Mouse (Mus musculus): ENCODE measurements around the gene Notch1. TPM values are rescaled to one million over a fixed set of nuclear protein-coding genes. Genes with fewer than 3 reads are reported as not detected.

Gene Notch1
- 2.4 and 3.3 TPM in 2 replicates for polyA plus RNA-seq (2012; rRNA removed)

DNA sequence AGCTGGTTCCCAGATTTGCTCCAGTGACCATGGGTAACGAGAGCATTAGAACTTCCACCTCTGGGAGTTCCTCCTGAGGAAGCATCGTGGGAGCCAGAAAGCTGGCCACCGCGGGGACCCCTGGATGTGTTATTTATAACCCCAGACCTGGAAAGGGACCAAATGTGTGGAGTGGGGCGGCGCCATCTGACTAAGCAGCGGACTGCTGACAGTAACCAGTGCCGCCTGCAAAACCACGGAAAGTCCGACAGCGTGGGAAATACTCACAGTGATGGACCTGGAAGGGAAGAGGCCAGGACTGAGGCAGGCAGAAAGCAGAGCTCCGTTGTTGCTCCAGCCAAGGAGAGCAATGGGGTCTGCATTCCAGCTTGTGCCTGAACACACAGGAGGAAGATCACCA is at the start of gene Notch1:
Notch1 (minus strand) TSS at position 389 of the 400 bp plus-strand sequence.

DNA sequence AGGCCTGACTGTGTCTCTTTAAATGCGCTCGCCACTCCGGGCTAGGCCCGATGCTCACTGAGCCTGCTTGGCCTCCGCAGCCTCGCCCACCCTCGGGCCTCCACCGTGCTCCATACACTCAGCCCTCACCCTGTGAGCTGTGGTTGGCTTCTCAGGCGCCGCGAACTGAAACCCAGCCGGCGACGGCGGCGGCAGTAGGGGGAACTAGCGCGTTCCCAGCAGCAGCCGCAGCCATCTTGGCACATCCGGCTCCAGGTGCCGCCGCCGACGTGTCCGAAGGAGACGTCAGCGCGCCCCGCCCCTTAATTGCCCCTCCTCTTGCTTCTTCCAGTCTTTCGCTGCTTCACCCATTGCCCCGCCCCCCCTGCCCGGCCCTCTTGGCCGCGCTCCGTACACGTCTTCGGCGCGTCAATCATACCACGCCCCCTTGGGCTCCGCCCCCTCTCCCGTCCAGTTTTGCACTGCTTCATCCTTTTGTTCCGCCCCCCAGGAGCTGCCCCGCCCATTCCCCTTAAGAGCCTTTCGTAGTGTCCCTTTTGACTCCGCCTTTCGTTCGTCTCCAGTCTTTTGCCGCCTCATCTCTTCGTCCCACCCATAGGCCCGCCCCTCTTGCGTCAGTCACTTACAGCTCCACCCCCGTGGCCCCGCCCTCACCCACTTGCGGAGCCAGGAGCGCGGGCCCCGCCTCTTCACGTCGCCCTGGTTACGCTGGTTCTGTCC is 71.4 kb downstream of the Notch1 start, which contains the start of gene Sec16a:
Sec16a (minus strand) TSS at position 271 of the 720 bp plus-strand sequence.

DNA sequence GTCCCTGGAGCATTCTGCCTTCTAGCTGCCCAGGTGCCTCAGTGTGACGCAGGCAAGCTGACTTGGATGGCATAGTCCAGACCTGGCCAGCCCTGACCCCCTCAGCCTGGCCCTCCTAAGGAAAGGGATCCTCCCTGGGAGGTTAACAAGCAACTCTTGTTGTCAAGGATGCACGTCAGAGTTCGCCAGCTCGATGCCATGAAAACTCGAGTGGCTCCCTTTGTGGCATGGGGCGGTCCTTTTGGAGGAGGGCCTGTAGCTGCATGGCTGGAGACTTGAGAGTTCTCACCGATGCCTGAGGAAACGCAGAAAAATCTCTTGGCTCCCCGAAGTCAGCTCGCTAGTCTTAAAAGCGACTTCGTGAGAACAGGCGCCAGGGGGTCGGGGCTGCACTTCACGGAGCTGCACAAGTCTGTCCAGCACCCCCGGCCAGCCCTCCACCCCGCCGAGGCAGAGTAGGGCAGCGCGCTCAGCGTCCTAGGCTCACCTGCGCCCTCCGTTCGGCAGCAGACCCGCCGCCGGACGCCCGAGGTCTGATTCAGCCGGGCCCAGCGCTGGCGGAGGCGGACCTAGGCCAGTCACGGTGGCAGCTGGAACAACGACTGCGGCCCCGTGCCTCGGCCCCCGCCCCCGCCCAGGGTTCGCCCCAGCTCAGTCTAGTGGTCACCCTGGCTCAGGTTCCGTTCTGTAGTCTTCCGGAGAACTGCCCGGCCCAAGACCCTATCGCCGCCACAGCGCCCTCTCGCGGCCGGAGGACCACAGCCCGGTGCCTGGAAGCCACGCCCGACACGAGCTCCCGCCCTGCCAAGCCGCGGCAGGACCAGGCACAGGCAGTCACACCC is 107.7 kb downstream of the Notch1 start, which contains the start of gene Inpp5e:
Inpp5e (minus strand) TSS at position 689 of the 842 bp plus-strand sequence.

Other genes starting within 250 kb of the Notch1 start
- gene Ccdc187, start 222.1 kb downstream of the Notch1 start, polyA plus RNA-seq (2012; rRNA removed) = 0.06 and 0.08 TPM in 2 replicates
- 2.7 and 3.2 TPM in 2 replicates for gene Gpsm1, start 201.1 kb downstream of the Notch1 start, polyA plus RNA-seq (2012; rRNA removed)
- 7.0 and 7.3 TPM in 2 replicates for gene Dnlz, start 164.6 kb downstream of the Notch1 start, polyA plus RNA-seq (2012; rRNA removed)
- gene Card9, start 155.7 kb downstream of the Notch1 start, polyA plus RNA-seq (2012; rRNA removed) = 9.9 and 14.2 TPM in 2 replicates
- gene Snapc4, start 136.0 kb downstream of the Notch1 start, polyA plus RNA-seq (2012; rRNA removed) = 9.1 and 9.5 TPM in 2 replicates
- 33.9 and 35.0 TPM in 2 replicates for gene Entr1, start 127.3 kb downstream of the Notch1 start, polyA plus RNA-seq (2012; rRNA removed)
- gene Pmpca, start 127.3 kb downstream of the Notch1 start, polyA plus RNA-seq (2012; rRNA removed) = 33.4 and 35.6 TPM in 2 replicates
- gene Inpp5e, start 107.5 kb downstream of the Notch1 start, polyA plus RNA-seq (2012; rRNA removed) = 6.1 and 7.1 TPM in 2 replicates
- gene Sec16a, start 71.4 kb downstream of the Notch1 start, polyA plus RNA-seq (2012; rRNA removed) = 16.5 and 19.2 TPM in 2 replicates
- 98.2 and 103 TPM in 2 replicates for gene Egfl7, start 63.4 kb upstream of the Notch1 start, polyA plus RNA-seq (2012; rRNA removed)
- gene Gm20532, start 70.0 kb upstream of the Notch1 start, polyA plus RNA-seq (2012; rRNA removed) = not detected in 2 replicates
- gene Agpat2, start 87.8 kb upstream of the Notch1 start, polyA plus RNA-seq (2012; rRNA removed) = 113 and 116 TPM in 2 replicates
- 0.87 and 1.0 TPM in 2 replicates for gene Fam69b, start 111.8 kb upstream of the Notch1 start, polyA plus RNA-seq (2012; rRNA removed)
- gene Lcn4, start 154.6 kb upstream of the Notch1 start, polyA plus RNA-seq (2012; rRNA removed) = not detected in 2 replicates